Mouse (Mus musculus) liver, adult 2 months (tissue): ENCODE measurements around the gene Olfr695.

Experiments
- CTCF ChIP-seq: fragments of 200-500 bp; IDR thresholded peaks from 2 replicates; pipeline ENCODE4 v1.5.1; 2011; ENCODE audit warnings: low read depth, low read length, control low read depth
- POLR2A ChIP-seq: fragments of 200-500 bp; IDR thresholded peaks from 2 replicates; pipeline ENCODE4 v1.6.1; 2011; ENCODE audit warnings: low read length, control low read depth; ENCODE audit not compliant: insufficient read depth; ENCODE audit errors: extremely low read depth

DNA sequence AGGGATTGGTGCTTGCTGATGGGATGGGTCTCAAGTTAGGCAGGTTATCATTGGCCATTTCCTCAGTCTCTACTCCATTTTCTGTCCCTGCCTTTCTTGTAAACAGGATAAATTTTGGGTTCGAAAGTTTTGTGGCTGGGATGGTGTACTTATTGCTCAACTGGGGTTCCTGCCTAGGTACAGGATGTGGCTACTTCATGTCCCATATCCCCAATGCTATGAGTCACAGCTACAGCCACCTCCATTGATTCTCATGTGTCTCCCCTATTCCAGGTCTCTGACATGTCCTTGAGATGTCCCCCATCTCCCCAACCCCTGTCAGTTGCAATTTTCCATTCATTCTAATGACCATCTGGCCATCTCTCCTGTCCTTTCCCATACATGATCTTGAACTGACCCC lies 19.3 kb downstream of the Olfr695 start:
- no peak for TF ChIP-seq POLR2A
- no peak for TF ChIP-seq CTCF
